Mouse (Mus musculus) T-cell, adult 2 months (primary cell): Measurements from ENCODE around the gene Zfp688.
A peak's percentile ranks its signal among the peaks of the same experiment; 100 is the strongest.
"Not testable (repeated sequence)": the region's sequence is repeated elsewhere in the genome, so short reads cannot be mapped to it uniquely, and the experiment has no call there.

Experiments
- DNase-seq: peaks from one replicate; pipeline ENCODE4 v3.0.0; 2022; ENCODE audit warnings: low spot score

The Zfp688 gene

GRCm38 (mm10) chr7:127406002-127406987, 15.6 kb downstream of the Zfp688 start, which contains the start of gene Zfp764:
Gene Zfp764, minus strand, starts transcription at chr7:127406822.
- DNase-seq: peak; percentile 83

GRCm38 (mm10) chr7:127404101-127404500, 17.8 kb downstream of the Zfp688 start:
- not testable (repeated sequence) for DNase-seq

- no peak for DNase-seq
Observed at GRCm38 (mm10) chr7:127402980-127403379, 18.9 kb downstream of the Zfp688 start.

GRCm38 (mm10) chr7:127400355-127400754, 21.5 kb downstream of the Zfp688 start:
- DNase-seq: no peak

- DNase-seq: no peak
Observed at GRCm38 (mm10) chr7:127393944-127394333, 27.9 kb downstream of the Zfp688 start.

GRCm38 (mm10) chr7:127393157-127393943, 28.5 kb downstream of the Zfp688 start, which contains the start of gene E430018J23Rik:
Gene E430018J23Rik, minus strand, starts transcription at chr7:127393629.
- DNase-seq: peak; percentile 92

GRCm38 (mm10) chr7:127392251-127392824, 29.5 kb downstream of the Zfp688 start:
- no peak for DNase-seq

- no peak for DNase-seq
Observed at GRCm38 (mm10) chr7:127391538-127391937, 30.3 kb downstream of the Zfp688 start.

- no peak for DNase-seq
Observed at GRCm38 (mm10) chr7:127390306-127390705, 31.6 kb downstream of the Zfp688 start.

GRCm38 (mm10) chr7:127388201-127388600, 33.7 kb downstream of the Zfp688 start:
- DNase-seq: not testable (repeated sequence)

GRCm38 (mm10) chr7:127386641-127387392, 35.1 kb downstream of the Zfp688 start, which contains the start of gene 9130019O22Rik:
Gene 9130019O22Rik, minus strand, starts transcription at chr7:127387166.
- peak; percentile 86 for DNase-seq

GRCm38 (mm10) chr7:127385560-127385959, 36.3 kb downstream of the Zfp688 start:
- not testable (repeated sequence) for DNase-seq

GRCm38 (mm10) chr7:127378310-127378921, 43.5 kb downstream of the Zfp688 start:
- DNase-seq: no peak

- peak; percentile 92 for DNase-seq
Observed at GRCm38 (mm10) chr7:127375271-127376245, 46.3 kb downstream of the Zfp688 start, which contains the start of gene Zfp747. Gene Zfp747, minus strand, starts transcription at chr7:127376050.

- not testable (repeated sequence) for DNase-seq
Observed at GRCm38 (mm10) chr7:127371870-127372269, 50.0 kb downstream of the Zfp688 start.

GRCm38 (mm10) chr7:127371213-127371612, 50.7 kb downstream of the Zfp688 start:
- no peak for DNase-seq
